Mouse (Mus musculus): ENCODE results near the gene Zfp423. TPM values are rescaled to one million over a fixed set of nuclear protein-coding genes. Genes with fewer than 3 reads are reported as not detected.

Gene Zfp423
- polyA plus RNA-seq, 1 experiment from 2014 or later = 27.9 TPM

GRCm38 (mm10) chr8:87715731-87716682 is 243.4 kb downstream of the Zfp423 start:
- Histone ChIP-seq H3K27me3 (replicated peaks; ENCODE audit: control insufficient read depth, insufficient read depth, low read length) (no peaks in the 10 kb centered on the region), H3K9ac (ENCODE audit: low read length) (peak overlapping the region; percentile 25; the same call in 1 of the 2 replicates), H3K27ac (ENCODE audit: low read depth, low read length) (peak overlapping the region; percentile 85), H3K4me3 (ENCODE audit: low read depth, low read length) (0 out of 2 replicates have a peak overlapping the region, but pooled peaks have one; percentile 7), H3K36me3 (ENCODE audit: control insufficient read depth, insufficient read depth, low read length) (no peaks in the 10 kb centered on the region), H3K9me3 (replicated peaks; ENCODE audit: control insufficient read depth, low read length) (no peaks in the 10 kb centered on the region), H3K4me1 (ENCODE audit: control insufficient read depth, insufficient read depth, low read length) (peaks cover 58% of the 10 kb centered on the region), H3K4me2 (ENCODE audit: low read length) (peak overlapping the region; percentile 42)
- DNase-seq (ENCODE audit: low spot score) (peak; percentile 87), ATAC-seq (peak; percentile 78)
- WGBS = 6% methylated on average over 24 of the region's 24 CpGs

DNA sequence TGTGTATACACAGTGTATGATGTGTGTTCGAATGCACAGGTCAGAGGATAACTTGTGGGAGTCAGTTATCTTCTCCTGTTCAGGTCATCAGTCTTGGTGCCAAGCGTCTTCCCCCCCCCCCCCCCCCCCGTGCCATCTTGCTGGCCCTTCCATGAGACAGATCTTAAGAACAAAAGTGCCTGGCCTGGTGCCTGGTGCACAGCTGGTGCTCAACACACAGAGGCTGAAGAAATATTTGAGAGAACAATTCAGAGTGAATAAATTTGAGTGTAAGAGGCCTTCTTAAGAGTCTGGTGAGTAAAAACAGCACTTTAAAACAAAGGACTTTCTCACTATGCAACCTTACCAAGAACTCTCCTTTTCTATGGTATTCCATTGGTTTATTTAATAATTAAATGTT is 245.4 kb downstream of the Zfp423 start:
- DNase-seq (ENCODE audit: low spot score) (peak; percentile 73), ATAC-seq (no peak)
- peaks cover 53% of the 10 kb centered on the region for H3K4me1 ChIP-seq (ENCODE audit: control insufficient read depth, insufficient read depth, low read length)

GRCm38 (mm10) chr8:87711955-87712354 is 247.4 kb downstream of the Zfp423 start:
- Histone ChIP-seq H3K4me3 (ENCODE audit: low read depth, low read length) (no peak overlapping the region), H3K9ac (ENCODE audit: low read length) (0 out of 2 replicates have a peak overlapping the region, but pooled peaks have one; percentile 7), H3K36me3 (ENCODE audit: control insufficient read depth, insufficient read depth, low read length) (no peaks in the 10 kb centered on the region), H3K27me3 (replicated peaks; ENCODE audit: control insufficient read depth, insufficient read depth, low read length) (no peaks in the 10 kb centered on the region), H3K9me3 (replicated peaks; ENCODE audit: control insufficient read depth, low read length) (no peaks in the 10 kb centered on the region), H3K4me2 (ENCODE audit: low read length) (no peak overlapping the region), H3K4me1 (ENCODE audit: control insufficient read depth, insufficient read depth, low read length) (peaks cover 57% of the 10 kb centered on the region), H3K27ac (ENCODE audit: low read depth, low read length) (peak overlapping the region; percentile 23; the same call in 1 of the 2 replicates)
- WGBS = 56% methylated on average over 6 of the region's 6 CpGs
- DNase-seq (ENCODE audit: low spot score) (no peak), ATAC-seq (no peak)

More for the DNA sequence above, 245.4 kb downstream of the Zfp423 start:
- Histone ChIP-seq H3K27ac (ENCODE audit: low read depth, low read length) (no peak overlapping the region), H3K9ac (ENCODE audit: low read length) (no peak overlapping the region), H3K36me3 (ENCODE audit: control insufficient read depth, insufficient read depth, low read length) (no peaks in the 10 kb centered on the region), H3K9me3 (replicated peaks; ENCODE audit: control insufficient read depth, low read length) (no peaks in the 10 kb centered on the region), H3K4me3 (ENCODE audit: low read depth, low read length) (no peak overlapping the region), H3K4me2 (ENCODE audit: low read length) (no peak overlapping the region), H3K27me3 (replicated peaks; ENCODE audit: control insufficient read depth, insufficient read depth, low read length) (no peaks in the 10 kb centered on the region)
- WGBS = 36% methylated on average over 2 of the region's 3 CpGs

GRCm38 (mm10) chr8:87708127-87708637 is 251.2 kb downstream of the Zfp423 start:
- ATAC-seq = peak; percentile 38; the same call in 1 of the 2 replicates
- H3K27ac ChIP-seq (ENCODE audit: low read depth, low read length) = peak overlapping the region; percentile 68
- no peaks in the 10 kb centered on the region for H3K9me3 ChIP-seq (replicated peaks; ENCODE audit: control insufficient read depth, low read length)
- H3K36me3 ChIP-seq (ENCODE audit: control insufficient read depth, insufficient read depth, low read length) = no peaks in the 10 kb centered on the region
- H3K9ac ChIP-seq (ENCODE audit: low read length) = peak overlapping the region; percentile 18; the same call in 1 of the 2 replicates
- H3K4me3 ChIP-seq (ENCODE audit: low read depth, low read length) = no peak overlapping the region
- H3K4me2 ChIP-seq (ENCODE audit: low read length) = peak overlapping the region; percentile 28; the same call in 1 of the 2 replicates
- 16% methylated on average over 11 of the region's 11 CpGs for whole genome bisulfite sequencing
- no peak for DNase-seq (ENCODE audit: low spot score)
- peaks cover 46% of the 10 kb centered on the region for H3K4me1 ChIP-seq (ENCODE audit: control insufficient read depth, insufficient read depth, low read length)
- no peaks in the 10 kb centered on the region for H3K27me3 ChIP-seq (replicated peaks; ENCODE audit: control insufficient read depth, insufficient read depth, low read length)

DNA sequence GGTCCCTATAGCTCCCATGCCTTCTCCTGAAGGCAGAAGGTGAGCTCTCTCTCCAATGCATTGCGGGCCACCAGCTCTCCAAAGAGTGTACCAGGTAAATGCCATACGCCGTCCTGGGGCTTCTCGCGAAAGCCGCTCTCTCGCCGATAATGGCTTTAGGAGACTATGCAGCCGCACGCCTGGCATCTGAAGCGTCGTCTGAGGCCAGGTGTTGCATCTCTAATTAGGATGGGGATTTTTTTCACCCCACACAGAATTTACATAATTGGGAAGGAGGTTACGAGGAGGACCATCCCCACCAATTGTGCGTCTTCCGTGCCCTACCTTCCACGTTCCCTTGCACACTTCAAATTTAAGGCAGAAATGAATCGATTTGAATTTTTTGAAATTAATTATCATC is 252.2 kb downstream of the Zfp423 start:
- no peak for ATAC-seq
- Histone ChIP-seq H3K27me3 (replicated peaks; ENCODE audit: control insufficient read depth, insufficient read depth, low read length) (no peaks in the 10 kb centered on the region), H3K4me2 (ENCODE audit: low read length) (peak overlapping the region; percentile 28; the same call in 1 of the 2 replicates), H3K4me3 (ENCODE audit: low read depth, low read length) (no peak overlapping the region), H3K9me3 (replicated peaks; ENCODE audit: control insufficient read depth, low read length) (no peaks in the 10 kb centered on the region), H3K27ac (ENCODE audit: low read depth, low read length) (peak overlapping the region; percentile 68; the same call in 1 of the 2 replicates), H3K36me3 (ENCODE audit: control insufficient read depth, insufficient read depth, low read length) (no peaks in the 10 kb centered on the region), H3K9ac (ENCODE audit: low read length) (no peak overlapping the region), H3K4me1 (ENCODE audit: control insufficient read depth, insufficient read depth, low read length) (peaks cover 50% of the 10 kb centered on the region)
- WGBS = 33% methylated on average over 17 of the region's 17 CpGs
- peak; percentile 61 for DNase-seq (ENCODE audit: low spot score)

DNA sequence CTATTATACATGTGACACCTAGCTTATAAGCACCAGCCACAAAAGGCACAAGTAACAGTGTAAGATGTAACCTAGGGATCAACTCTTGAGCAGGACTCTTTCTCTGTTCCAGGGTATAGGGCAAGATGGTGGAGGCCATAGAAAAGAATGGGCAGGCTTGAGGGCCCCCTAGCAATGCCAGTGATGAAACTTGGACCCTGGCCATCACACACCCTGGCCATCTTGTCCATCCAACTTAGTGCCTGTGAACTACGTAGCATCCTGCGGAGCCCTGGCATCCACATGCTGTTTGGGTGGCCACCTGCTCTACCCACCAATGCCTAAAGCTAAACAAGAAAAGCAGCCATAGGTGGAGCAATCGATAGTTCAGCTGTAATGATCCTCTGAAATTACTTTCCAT is 254.6 kb downstream of the Zfp423 start:
- H3K4me3 ChIP-seq (ENCODE audit: low read depth, low read length) = no peak overlapping the region
- H3K36me3 ChIP-seq (ENCODE audit: control insufficient read depth, insufficient read depth, low read length) = no peaks in the 10 kb centered on the region
- DNase-seq (ENCODE audit: low spot score) (no peak), ATAC-seq (no peak)
- H3K4me2 ChIP-seq (ENCODE audit: low read length) = no peak overlapping the region
- WGBS = 76% methylated on average over 3 of the region's 3 CpGs
- peaks cover 51% of the 10 kb centered on the region for H3K4me1 ChIP-seq (ENCODE audit: control insufficient read depth, insufficient read depth, low read length)
- H3K9me3 ChIP-seq (replicated peaks; ENCODE audit: control insufficient read depth, low read length) = no peaks in the 10 kb centered on the region
- no peak overlapping the region for H3K27ac ChIP-seq (ENCODE audit: low read depth, low read length)
- no peaks in the 10 kb centered on the region for H3K27me3 ChIP-seq (replicated peaks; ENCODE audit: control insufficient read depth, insufficient read depth, low read length)
- H3K9ac ChIP-seq (ENCODE audit: low read length) = no peak overlapping the region

GRCm38 (mm10) chr8:87702790-87703311 is 256.5 kb downstream of the Zfp423 start:
- Histone ChIP-seq H3K27ac (ENCODE audit: low read depth, low read length) (peak overlapping the region; percentile 87), H3K36me3 (ENCODE audit: control insufficient read depth, insufficient read depth, low read length) (no peaks in the 10 kb centered on the region), H3K4me2 (ENCODE audit: low read length) (0 out of 2 replicates have a peak overlapping the region, but pooled peaks have one; percentile 6), H3K9me3 (replicated peaks; ENCODE audit: control insufficient read depth, low read length) (no peaks in the 10 kb centered on the region), H3K4me1 (ENCODE audit: control insufficient read depth, insufficient read depth, low read length) (peaks cover 41% of the 10 kb centered on the region), H3K4me3 (ENCODE audit: low read depth, low read length) (no peak overlapping the region), H3K27me3 (replicated peaks; ENCODE audit: control insufficient read depth, insufficient read depth, low read length) (no peaks in the 10 kb centered on the region), H3K9ac (ENCODE audit: low read length) (peak overlapping the region; percentile 29; the same call in 1 of the 2 replicates)
- DNase-seq (ENCODE audit: low spot score) (peak; percentile 79), ATAC-seq (peak; percentile 79)
- 17% methylated on average over 10 of the region's 10 CpGs for WGBS

DNA sequence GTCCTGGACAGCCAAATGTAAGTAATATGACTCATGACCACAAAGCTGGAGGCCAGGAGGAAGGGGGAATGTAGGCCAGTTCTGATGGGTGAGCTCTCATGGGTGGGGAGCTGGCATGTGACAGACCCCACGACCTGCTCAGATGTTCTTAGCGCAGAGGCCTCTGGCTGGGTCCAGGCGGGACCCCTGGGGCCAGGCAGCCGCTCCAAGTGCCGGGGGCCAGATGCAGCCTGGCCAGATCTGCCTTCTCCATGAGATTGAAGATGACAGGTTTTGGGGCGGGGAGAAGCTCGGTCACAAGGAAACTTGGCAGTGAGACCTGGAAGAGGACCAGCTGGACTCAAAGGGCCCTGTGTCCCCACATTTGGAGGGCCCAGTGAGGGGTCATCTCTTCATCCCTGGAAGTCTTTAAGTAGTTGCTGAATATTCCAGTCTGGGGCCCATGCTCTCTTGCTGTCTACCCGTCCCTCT is 257.3 kb downstream of the Zfp423 start:
- no peaks in the 10 kb centered on the region for H3K36me3 ChIP-seq (ENCODE audit: control insufficient read depth, insufficient read depth, low read length)
- H3K27me3 ChIP-seq (replicated peaks; ENCODE audit: control insufficient read depth, insufficient read depth, low read length) = no peaks in the 10 kb centered on the region
- DNase-seq (ENCODE audit: low spot score) = peak; percentile 80
- H3K27ac ChIP-seq (ENCODE audit: low read depth, low read length) = peak overlapping the region; percentile 87
- 31% methylated on average over 8 of the region's 8 CpGs for WGBS
- peaks cover 41% of the 10 kb centered on the region for H3K4me1 ChIP-seq (ENCODE audit: control insufficient read depth, insufficient read depth, low read length)
- H3K9ac ChIP-seq (ENCODE audit: low read length) = no peak overlapping the region; the same call in 1 of the 2 replicates
- no peaks in the 10 kb centered on the region for H3K9me3 ChIP-seq (replicated peaks; ENCODE audit: control insufficient read depth, low read length)
- H3K4me2 ChIP-seq (ENCODE audit: low read length) = 0 out of 2 replicates have a peak overlapping the region, but pooled peaks have one; percentile 6
- ATAC-seq = peak; percentile 49
- no peak overlapping the region for H3K4me3 ChIP-seq (ENCODE audit: low read depth, low read length)
